Mouse (Mus musculus): ENCODE measurements around the gene Anapc11. TPM values are rescaled to one million over a fixed set of nuclear protein-coding genes. Genes with fewer than 3 reads are reported as not detected.

Anapc11 gene
- polyA plus RNA-seq, 1 experiment from 2014 or later: 175 TPM

DNA sequence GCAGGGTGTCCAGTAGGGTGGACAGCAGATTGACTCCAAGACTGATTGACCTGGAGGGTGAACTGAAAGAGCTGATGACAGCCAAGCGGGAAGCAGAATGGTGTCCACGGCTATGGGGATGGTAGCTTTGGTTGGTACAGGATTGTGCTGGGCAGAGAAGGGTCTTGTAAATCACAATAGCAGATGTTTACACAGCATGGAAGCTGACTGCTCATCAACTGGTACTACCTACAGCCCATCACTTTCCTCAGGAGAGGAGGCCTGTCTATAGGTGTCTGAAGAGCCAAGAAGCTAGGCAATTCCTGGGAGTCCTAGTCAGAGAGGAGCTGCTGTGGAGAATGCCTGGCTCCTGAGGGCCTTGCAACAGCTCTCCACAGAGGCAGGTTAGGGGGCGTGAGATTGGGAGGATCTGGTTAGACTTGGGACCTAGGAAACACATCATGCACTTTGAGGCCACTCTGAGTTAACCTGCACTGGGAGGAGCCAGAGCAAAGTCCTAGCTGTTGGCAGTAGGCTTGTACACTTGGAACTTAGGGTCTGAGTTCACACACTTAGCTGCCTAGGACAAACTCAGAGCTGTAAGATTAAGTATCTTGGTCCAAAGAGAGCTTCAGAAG, 21.7 kb upstream of the Anapc11 start:
- no peak overlapping the region for H3K9ac ChIP-seq
- H3K4me1 ChIP-seq (replicated peaks): peaks cover 31% of the 10 kb centered on the region
- H3K27ac ChIP-seq: no peak overlapping the region
- peaks cover 26% of the 10 kb centered on the region for H3K36me3 ChIP-seq
- H3K4me2 ChIP-seq: no peak overlapping the region
- 68% methylated on average over 3 of the region's 3 CpGs for WGBS
- no peaks in the 10 kb centered on the region for H3K27me3 ChIP-seq
- no peak for ATAC-seq (replicated peaks; ENCODE audit: insufficient number of reproducible peaks, insufficient read depth, low FRiP score, low read depth)
- H3K9me3 ChIP-seq (replicated peaks): no peaks in the 10 kb centered on the region
- no peak overlapping the region for H3K4me3 ChIP-seq

- Histone ChIP-seq H3K4me1 (replicated peaks) (peaks cover 34% of the 10 kb centered on the region), H3K27me3 (no peaks in the 10 kb centered on the region), H3K9ac (no peak overlapping the region), H3K4me3 (no peak overlapping the region), H3K27ac (no peak overlapping the region), H3K36me3 (peaks cover 26% of the 10 kb centered on the region), H3K9me3 (replicated peaks) (no peaks in the 10 kb centered on the region), H3K4me2 (no peak overlapping the region)
- WGBS: 81% methylated on average over 7 of the region's 7 CpGs
- ATAC-seq (replicated peaks; ENCODE audit: insufficient number of reproducible peaks, insufficient read depth, low FRiP score, low read depth): no peak
Measured at GRCm38 (mm10) chr11:120577211-120578023, 20.8 kb upstream of the Anapc11 start.

GRCm38 (mm10) chr11:120578024-120578693, 20.1 kb upstream of the Anapc11 start:
- Histone ChIP-seq H3K36me3 (peaks cover 26% of the 10 kb centered on the region), H3K9ac (no peak overlapping the region), H3K4me3 (no peak overlapping the region), H3K4me1 (replicated peaks) (peaks cover 34% of the 10 kb centered on the region), H3K27me3 (no peaks in the 10 kb centered on the region), H3K27ac (no peak overlapping the region), H3K4me2 (no peak overlapping the region), H3K9me3 (replicated peaks) (no peaks in the 10 kb centered on the region)
- 82% methylated on average over 10 of the region's 10 CpGs for WGBS
- no peak for ATAC-seq (replicated peaks; ENCODE audit: insufficient number of reproducible peaks, insufficient read depth, low FRiP score, low read depth)

GRCm38 (mm10) chr11:120578694-120579243, 19.5 kb upstream of the Anapc11 start:
- no peaks in the 10 kb centered on the region for H3K9me3 ChIP-seq (replicated peaks)
- H3K27me3 ChIP-seq: no peaks in the 10 kb centered on the region
- 0 out of 2 replicates have a peak overlapping the region, but pooled peaks have one; percentile 93 for H3K4me2 ChIP-seq
- 61% methylated on average over 11 of the region's 11 CpGs for WGBS
- H3K4me3 ChIP-seq: no peak overlapping the region
- peaks cover 27% of the 10 kb centered on the region for H3K36me3 ChIP-seq
- H3K9ac ChIP-seq: no peak overlapping the region
- H3K27ac ChIP-seq: no peak overlapping the region
- no peak for ATAC-seq (replicated peaks; ENCODE audit: insufficient number of reproducible peaks, insufficient read depth, low FRiP score, low read depth)
- H3K4me1 ChIP-seq (replicated peaks): peaks cover 34% of the 10 kb centered on the region

DNA sequence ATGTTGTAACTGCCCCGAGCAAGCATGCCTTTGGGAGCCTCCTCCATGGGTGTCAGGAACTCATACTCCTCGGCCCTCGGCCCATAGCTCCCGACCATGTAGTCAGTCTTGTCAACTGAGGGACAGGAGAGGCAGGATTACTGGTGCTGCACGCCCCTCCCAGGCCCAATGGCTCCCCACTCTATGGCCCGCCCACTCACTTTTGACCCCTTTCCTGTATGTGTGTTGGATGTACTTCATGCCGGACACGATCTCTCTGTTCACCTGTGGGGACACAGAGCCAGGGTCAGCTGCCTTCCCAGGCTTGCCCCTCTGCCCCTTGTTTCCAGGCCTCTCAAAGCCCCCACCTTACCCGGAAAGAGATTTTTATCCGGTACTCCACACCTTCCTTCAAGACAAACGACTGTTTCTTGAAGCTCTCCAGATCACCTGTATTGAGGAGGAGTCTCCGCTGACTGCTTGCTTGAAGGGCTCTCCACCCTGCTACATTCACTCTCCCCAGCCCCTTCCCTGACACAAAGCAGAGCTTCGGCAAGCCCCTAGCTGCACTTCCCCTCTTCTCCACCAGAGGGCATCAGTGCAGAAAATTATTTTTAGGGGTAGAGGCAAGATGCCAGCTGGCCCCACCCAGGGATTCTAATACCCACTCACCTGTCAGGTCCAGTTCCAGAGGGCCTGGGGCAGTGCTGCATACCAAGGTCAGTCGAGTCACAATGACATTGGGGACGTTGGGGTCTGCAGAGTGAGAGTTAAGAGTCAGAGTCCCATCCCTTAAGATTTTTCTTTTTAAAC, 18.7 kb upstream of the Anapc11 start:
- WGBS: 42% methylated on average over 15 of the region's 15 CpGs
- ATAC-seq (replicated peaks; ENCODE audit: insufficient number of reproducible peaks, insufficient read depth, low FRiP score, low read depth): no peak

DNA sequence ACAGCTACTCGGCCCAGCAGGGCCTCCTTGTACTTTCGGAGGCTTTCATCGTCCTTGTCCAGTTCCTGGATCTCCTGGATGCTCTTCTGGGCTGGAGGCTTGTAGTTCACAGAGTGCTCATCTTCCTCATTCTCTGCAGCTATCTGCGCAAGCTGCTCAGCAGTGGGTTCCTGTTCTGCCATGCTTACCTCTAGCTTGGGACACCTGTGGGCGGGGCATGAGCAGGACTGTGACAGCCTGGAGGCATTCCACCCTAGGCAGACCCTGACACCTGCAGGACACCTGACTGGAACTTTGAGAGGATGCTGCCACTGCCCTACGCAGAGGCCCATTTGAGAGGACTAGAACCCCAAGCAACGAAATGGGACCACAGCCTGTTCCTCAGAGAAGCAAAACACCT, 18.0 kb upstream of the Anapc11 start:
- H3K27ac ChIP-seq: peak overlapping the region; percentile 91
- H3K9me3 ChIP-seq (replicated peaks): no peaks in the 10 kb centered on the region
- H3K4me1 ChIP-seq (replicated peaks): peaks cover 26% of the 10 kb centered on the region
- H3K27me3 ChIP-seq: no peaks in the 10 kb centered on the region
- H3K36me3 ChIP-seq: peaks cover 34% of the 10 kb centered on the region
- H3K4me3 ChIP-seq: peak overlapping the region; percentile 71
- H3K9ac ChIP-seq: peak overlapping the region; percentile 89
- ATAC-seq (replicated peaks; ENCODE audit: insufficient number of reproducible peaks, insufficient read depth, low FRiP score, low read depth): no peak
- peak overlapping the region; percentile 93 for H3K4me2 ChIP-seq
- 52% methylated on average over 7 of the region's 7 CpGs for WGBS

More for the DNA sequence above, 18.7 kb upstream of the Anapc11 start:
- peak overlapping the region; percentile 93 for H3K4me2 ChIP-seq
- H3K36me3 ChIP-seq: peaks cover 30% of the 10 kb centered on the region
- peak overlapping the region; percentile 89; the same call in 1 of the 2 replicates for H3K9ac ChIP-seq
- peaks cover 29% of the 10 kb centered on the region for H3K4me1 ChIP-seq (replicated peaks)
- H3K9me3 ChIP-seq (replicated peaks): no peaks in the 10 kb centered on the region
- H3K4me3 ChIP-seq: peak overlapping the region; percentile 71
- H3K27me3 ChIP-seq: no peaks in the 10 kb centered on the region
- H3K27ac ChIP-seq: peak overlapping the region; percentile 91; the same call in 1 of the 2 replicates

DNA sequence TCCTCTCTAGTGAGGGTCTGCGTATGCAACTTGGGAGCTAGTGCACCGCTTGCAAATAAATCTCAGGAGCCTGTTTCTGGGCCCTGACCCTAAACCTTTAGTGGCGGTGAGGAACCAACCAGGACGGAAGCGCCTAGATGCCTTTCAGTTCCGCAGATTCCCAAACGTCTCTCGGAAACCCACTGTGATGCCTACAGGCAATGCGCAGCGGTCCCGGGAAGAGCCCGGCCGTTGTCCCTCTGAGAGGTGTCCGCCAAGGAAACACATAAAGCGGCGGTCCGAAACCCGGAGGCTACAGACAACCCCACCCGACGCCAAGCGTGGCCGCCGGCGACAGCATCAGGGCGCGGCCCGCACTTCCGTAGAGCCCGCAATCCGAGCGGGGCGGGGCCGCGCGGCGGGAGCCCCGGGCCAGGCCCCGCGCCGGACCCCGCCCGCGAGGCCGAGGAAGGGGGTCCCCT, 17.3 kb upstream of the Anapc11 start:
- ATAC-seq (replicated peaks; ENCODE audit: insufficient number of reproducible peaks, insufficient read depth, low FRiP score, low read depth): peak; percentile 66
- H3K27me3 ChIP-seq: no peaks in the 10 kb centered on the region
- H3K9ac ChIP-seq: peak overlapping the region; percentile 89
- peak overlapping the region; percentile 93 for H3K4me2 ChIP-seq
- peaks cover 26% of the 10 kb centered on the region for H3K4me1 ChIP-seq (replicated peaks)
- peaks cover 41% of the 10 kb centered on the region for H3K36me3 ChIP-seq
- no peaks in the 10 kb centered on the region for H3K9me3 ChIP-seq (replicated peaks)
- WGBS: under 1% methylated on average over 43 of the region's 44 CpGs
- H3K27ac ChIP-seq: peak overlapping the region; percentile 91
- peak overlapping the region; percentile 71 for H3K4me3 ChIP-seq

DNA sequence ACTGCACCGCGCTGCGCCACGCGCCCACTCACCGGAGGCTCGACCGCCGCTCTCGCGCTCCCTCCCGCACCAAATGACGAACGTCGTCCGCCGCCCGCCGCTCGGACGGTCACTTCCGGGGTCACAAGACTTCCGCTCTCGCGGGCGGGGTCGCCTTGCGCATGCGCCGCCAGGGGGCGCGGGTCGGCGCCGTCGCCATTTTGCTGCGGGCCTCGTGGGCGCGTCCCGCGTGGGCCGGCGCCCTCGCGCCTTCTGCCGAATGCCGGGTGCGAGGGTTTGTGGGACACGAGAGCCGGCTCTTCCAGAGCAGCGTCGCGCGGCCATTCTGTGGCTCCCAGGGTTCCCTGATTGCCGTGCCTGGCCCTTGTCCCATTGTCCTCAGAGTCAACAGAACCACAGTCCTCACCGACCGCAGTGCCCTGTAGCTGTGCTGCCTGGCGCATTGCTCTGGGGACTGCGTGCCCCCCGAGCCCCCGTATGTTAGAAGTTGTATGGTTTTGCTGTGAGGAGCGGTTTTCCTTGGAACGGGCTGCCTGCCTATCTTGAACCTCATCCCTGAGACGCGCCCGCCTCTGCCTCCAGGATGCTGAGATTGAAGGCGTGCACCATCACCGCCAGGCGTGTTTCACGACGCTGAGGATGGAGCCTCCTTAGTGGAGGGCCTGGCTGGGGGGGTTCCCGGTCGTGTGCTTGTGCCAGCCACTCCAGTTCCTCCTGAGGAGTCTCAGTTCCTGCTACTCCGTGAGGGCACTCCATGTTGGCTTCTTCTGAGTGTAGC, 16.5 kb upstream of the Anapc11 start, which contains the start of gene Arhgdia:
Arhgdia (minus strand) TSS at position 135 of the 778 bp plus-strand sequence.
- peaks cover 48% of the 10 kb centered on the region for H3K36me3 ChIP-seq
- 4% methylated on average over 69 of the region's 75 CpGs for WGBS

GRCm38 (mm10) chr11:120582268-120582981, 15.8 kb upstream of the Anapc11 start:
- H3K36me3 ChIP-seq: peaks cover 50% of the 10 kb centered on the region
- ATAC-seq (replicated peaks; ENCODE audit: insufficient number of reproducible peaks, insufficient read depth, low FRiP score, low read depth): no peak

More for the DNA sequence above, 16.5 kb upstream of the Anapc11 start, which contains the start of gene Arhgdia:
- Histone ChIP-seq H3K27ac (peak within 1 kb of the TSS; percentile 91), H3K9ac (peak within 1 kb of the TSS; percentile 89), H3K9me3 (replicated peaks) (no peaks in the 10 kb centered on the region), H3K4me3 (peak within 1 kb of the TSS; percentile 71), H3K4me1 (replicated peaks) (peaks cover 26% of the 10 kb centered on the region), H3K27me3 (no peaks in the 10 kb centered on the region), H3K4me2 (peak within 1 kb of the TSS; percentile 93)
- ATAC-seq (replicated peaks; ENCODE audit: insufficient number of reproducible peaks, insufficient read depth, low FRiP score, low read depth): peak; percentile 62

More at GRCm38 (mm10) chr11:120582268-120582981, 15.8 kb upstream of the Anapc11 start:
- Histone ChIP-seq H3K27ac (peak overlapping the region; percentile 91), H3K9me3 (replicated peaks) (no peaks in the 10 kb centered on the region), H3K9ac (peak overlapping the region; percentile 89), H3K27me3 (no peaks in the 10 kb centered on the region), H3K4me2 (peak overlapping the region; percentile 93), H3K4me1 (replicated peaks) (peaks cover 26% of the 10 kb centered on the region), H3K4me3 (peak overlapping the region; percentile 71)
- 73% methylated on average over 8 of the region's 8 CpGs for WGBS

All from heart, embryonic 15.5 days (tissue).